Mouse (Mus musculus) limb, embryonic 12.5 days (tissue): Measurements from ENCODE around the gene Snrpc. TPM values are rescaled to one million over a fixed set of nuclear protein-coding genes. Genes with fewer than 3 reads are reported as not detected.

ENCODE experiments used
- ATAC-seq: fragments of 200-750 bp; cut with Nextera tagmentation; 2 replicates; pipeline ENCODE4 v1.8.0; 2017; ENCODE audit warnings: low read depth, moderate TSS enrichment; ENCODE audit not compliant: insufficient number of reproducible peaks, insufficient read depth, low FRiP score, low TSS enrichment
- H3K27ac ChIP-seq: fragments of 300-500 bp; sonication (generic); 2 replicates; pipeline ENCODE4 v1.5.1; 2016; ENCODE audit warnings: mild to moderate bottlenecking, moderate library complexity
- H3K27me3 ChIP-seq: fragments of 300-500 bp; sonication (generic); 2 replicates; pipeline ENCODE4 v1.6.1; 2016; ENCODE audit warnings: mild to moderate bottlenecking, moderate library complexity
- H3K36me3 ChIP-seq: fragments of 300-500 bp; sonication (generic); 2 replicates; pipeline ENCODE4 v1.6.1; 2016; ENCODE audit warnings: mild to moderate bottlenecking, moderate library complexity
- H3K4me1 ChIP-seq: fragments of 300-500 bp; sonication (generic); replicated peaks from 2 replicates; pipeline ENCODE4 v1.6.1; 2016
- H3K4me2 ChIP-seq: fragments of 300-500 bp; sonication (generic); 2 replicates; pipeline ENCODE4 v1.6.1; 2016; ENCODE audit warnings: mild to moderate bottlenecking, moderate library complexity
- H3K4me3 ChIP-seq: fragments of 300-500 bp; sonication (generic); replicated peaks from 2 replicates; pipeline ENCODE4 v1.5.1; 2016; ENCODE audit warnings: mild to moderate bottlenecking
- H3K9ac ChIP-seq: fragments of 300-500 bp; sonication (generic); replicated peaks from 2 replicates; pipeline ENCODE4 v1.6.1; 2016; ENCODE audit warnings: mild to moderate bottlenecking, moderate library complexity
- H3K9me3 ChIP-seq: fragments of 300-500 bp; sonication (generic); 2 replicates; pipeline ENCODE4 v1.6.1; 2016; ENCODE audit warnings: mild to moderate bottlenecking, moderate library complexity
- WGBS: fragments of 180-500 bp; shearing (Covaris S2); methylation state at CpG from one replicate; pipeline ENCODE4 v1.1.7; 2016; 5-methylcytosine and 5-hydroxymethylcytosine counted together
- polyA plus RNA-seq: library from polyadenylated mRNA; unstranded; fragments of >200 nt; fragmentation: Nextera tagmentation; extraction: Ambion mirVana; gene quantifications from 2 replicates; pipeline ENCODE4 v1.2.1, GENCODE M21; 2016

The Snrpc gene
- polyA plus RNA-seq, 1 experiment from 2014 or later, result 379 TPM

DNA sequence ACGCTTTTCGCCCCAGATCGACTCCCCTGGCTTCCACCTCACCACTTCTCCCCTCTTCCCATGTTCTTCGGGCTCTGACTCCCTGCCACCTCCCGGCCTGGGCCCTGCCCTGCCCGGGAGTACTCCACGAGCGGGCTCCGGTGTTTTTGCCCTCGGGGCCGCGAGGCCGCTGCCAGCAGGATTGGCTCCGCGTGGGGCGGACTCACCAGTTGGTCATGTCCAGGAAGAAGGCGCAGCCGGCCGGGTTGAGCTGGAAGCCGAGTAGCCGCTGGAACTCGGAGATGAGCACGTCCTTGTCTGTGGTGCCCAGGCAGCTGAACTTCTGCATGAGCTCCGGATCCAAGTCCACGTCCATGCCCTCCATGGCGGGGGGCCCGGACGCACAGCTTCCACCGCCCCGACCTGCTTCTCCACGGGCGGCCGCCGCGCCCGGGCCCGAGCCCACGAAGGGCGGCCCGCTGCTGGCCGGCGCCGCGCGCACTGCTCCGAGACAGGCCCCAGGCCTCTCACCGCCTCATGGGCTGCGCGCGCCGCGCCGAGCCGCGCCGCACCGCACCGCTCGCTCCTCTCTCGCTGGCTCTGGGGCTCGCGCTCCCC is 17.9 kb upstream of the Snrpc start:
- Histone ChIP-seq H3K4me1 (peaks cover 23% of the 10 kb centered on the region), H3K4me3 (peak overlapping the region; percentile 100), H3K9me3 (no peaks in the 10 kb centered on the region), H3K9ac (peak overlapping the region; percentile 95), H3K36me3 (no peaks in the 10 kb centered on the region), H3K27ac (peak overlapping the region; percentile 83), H3K4me2 (peak overlapping the region; percentile 87), H3K27me3 (no peaks in the 10 kb centered on the region)
- ATAC-seq, result peak; percentile 83
- WGBS, result under 1% methylated on average over 50 of the region's 62 CpGs

DNA sequence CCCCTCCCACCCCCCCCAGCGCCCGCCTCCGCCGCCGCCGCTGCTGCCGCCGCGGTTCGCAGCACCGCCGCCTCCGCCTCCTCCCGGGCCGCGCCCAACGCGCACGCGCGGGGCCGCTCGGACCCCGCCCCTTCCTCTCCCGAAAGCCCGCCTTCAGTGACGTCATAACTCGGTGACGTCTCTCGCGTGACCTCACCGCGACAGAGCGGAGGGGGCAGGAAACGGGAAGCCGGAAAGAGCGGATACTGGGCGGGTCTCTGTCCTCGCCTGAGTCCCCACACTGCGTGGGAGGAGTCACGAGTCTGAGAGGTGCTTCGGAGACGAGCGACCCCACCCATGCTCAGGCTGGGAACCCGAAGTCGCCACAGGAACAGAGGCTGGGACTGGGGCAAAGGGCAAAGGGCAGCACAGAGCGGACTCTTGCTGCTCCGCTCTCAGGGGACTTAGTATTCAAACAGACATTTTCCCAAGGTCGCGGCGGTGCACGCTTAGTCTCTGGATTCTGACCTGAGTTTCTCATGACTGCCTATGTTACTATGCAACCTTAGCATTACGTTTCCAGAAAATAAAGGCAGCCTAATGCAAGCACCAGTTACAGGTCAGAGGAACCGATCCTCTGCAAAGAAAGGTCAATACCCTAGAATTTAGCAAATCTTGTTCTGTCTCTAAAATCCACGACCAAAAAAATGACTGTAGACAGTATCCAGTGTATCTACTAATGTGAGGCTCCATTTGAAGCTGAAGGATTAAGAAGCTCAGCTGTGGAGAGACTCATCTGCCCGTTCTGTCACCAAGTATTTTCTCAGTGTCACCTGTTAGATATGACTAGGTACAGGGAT is 17.2 kb upstream of the Snrpc start, which contains the start of gene D17Wsu92e:
Gene D17Wsu92e, minus strand, starts transcription at position 81 of the 839 bp plus-strand sequence.
- Histone ChIP-seq H3K4me2 (peak within 1 kb of the TSS; percentile 87), H3K4me3 (peak within 1 kb of the TSS; percentile 100), H3K4me1 (peaks cover 27% of the 10 kb centered on the region), H3K27me3 (no peaks in the 10 kb centered on the region), H3K9me3 (no peaks in the 10 kb centered on the region), H3K27ac (peak within 1 kb of the TSS; percentile 83), H3K9ac (peak within 1 kb of the TSS; percentile 95), H3K36me3 (no peaks in the 10 kb centered on the region)
- ATAC-seq, result peak; percentile 97
- 2% methylated on average over 47 of the region's 56 CpGs for WGBS

DNA sequence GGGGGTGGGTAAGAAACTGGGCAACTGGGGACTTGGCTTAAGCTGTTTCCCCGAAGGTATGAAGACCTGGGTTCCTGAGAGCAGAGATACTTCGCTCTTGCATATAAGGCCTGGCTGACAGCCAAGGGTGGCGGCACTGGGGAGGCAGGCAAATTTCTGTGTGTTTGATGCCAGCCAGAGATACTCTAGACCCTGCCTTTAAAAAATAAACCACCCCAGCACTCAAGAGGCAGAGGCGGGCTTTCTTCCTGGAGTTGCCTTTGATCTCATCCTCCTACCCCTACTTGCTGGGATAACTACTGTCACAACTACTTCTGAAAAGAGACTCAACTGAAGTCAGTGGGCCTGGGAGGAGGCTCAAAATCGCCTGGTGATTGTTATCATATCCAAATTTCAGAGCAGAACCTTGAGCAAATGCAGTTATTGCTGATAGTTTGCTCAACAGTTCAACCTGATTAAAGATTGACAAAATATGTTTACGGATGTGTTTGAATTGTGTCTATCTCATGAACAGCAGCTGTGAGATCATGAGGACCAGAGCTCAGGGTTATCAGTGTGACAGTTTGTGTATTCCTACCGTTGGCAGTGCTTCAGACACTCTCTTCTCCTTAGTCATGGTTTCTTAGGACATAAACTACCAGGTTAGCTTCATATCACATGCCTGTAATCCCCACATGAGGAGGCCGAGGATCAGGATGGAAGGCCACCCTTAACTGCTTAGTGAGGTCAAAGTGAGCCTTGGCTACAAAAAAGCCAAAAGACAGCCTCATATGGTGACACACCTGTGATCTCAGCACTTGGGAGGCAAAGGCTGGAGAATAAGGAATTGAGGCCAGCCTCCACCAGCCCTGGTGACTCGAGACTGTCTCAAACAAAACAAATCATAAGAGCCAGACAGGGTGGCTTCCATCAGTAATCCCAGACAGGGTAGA is 16.3 kb upstream of the Snrpc start:
- no peak overlapping the region for H3K27ac ChIP-seq
- ATAC-seq, result no peak
- H3K9me3 ChIP-seq, result no peaks in the 10 kb centered on the region
- H3K27me3 ChIP-seq, result no peaks in the 10 kb centered on the region
- 62% methylated on average over 9 of the region's 9 CpGs for WGBS
- H3K9ac ChIP-seq, result peak overlapping the region; percentile 95
- no peaks in the 10 kb centered on the region for H3K36me3 ChIP-seq
- H3K4me1 ChIP-seq, result peaks cover 36% of the 10 kb centered on the region
- H3K4me2 ChIP-seq, result peak overlapping the region; percentile 87
- peak overlapping the region; percentile 100; the same call in 1 of the 2 replicates for H3K4me3 ChIP-seq

DNA sequence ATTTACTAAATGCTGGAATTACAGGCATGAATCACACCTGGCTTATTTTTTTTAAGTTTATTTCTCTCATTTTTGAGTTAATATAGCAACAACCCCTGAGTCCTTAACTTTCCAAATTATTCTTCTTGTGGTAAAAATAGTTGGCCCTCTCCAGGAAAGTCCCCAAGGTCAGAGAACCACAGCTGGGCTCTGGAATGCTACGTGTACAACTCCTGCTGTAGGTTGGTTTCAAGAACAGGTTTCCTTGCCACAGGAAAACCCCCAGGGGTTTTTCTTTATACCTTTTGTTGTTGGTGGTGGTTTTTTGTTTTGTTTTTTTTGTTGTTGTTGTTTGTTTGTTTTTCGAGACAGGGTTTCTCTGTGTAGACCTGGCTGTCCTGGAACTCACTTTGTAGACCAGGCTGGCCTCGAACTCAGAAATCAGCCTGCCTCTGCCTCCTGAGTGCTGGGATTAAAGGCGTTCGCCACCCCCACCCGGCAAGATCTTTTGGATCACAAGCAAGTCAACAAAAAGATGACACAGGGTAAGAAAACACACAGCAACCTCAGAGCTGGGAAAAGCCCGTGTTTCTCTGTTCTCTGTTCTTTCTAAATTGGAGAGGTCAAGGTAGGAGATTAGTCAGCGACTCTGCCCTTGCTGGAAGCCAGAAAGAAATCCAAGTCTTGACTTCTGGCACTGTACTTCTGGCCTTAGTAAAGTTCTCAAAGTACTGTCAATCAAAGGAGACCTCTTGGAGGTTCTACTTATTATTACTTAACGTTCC is 14.6 kb upstream of the Snrpc start:
- 85% methylated on average over 9 of the region's 9 CpGs for WGBS
- no peak overlapping the region for H3K9ac ChIP-seq

DNA sequence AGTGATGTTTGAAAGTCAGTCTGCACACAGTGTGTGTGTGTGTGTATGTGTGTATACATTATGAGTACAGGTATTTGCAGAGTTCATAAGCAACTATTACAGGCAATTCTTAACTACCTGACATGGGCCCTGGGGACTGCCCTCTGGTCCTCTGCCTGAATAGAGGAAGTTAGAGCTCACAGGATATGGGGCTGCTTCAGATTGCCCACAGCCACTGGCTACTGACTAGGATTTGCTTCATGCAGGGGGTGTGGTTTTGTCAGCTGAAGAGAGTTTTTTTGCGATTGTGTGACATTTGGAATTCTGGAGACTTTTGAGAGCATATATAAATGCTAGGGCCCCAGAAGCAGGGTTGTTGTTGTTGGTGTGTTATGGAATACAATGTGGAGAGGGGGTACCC is 13.0 kb upstream of the Snrpc start:
- no peak for ATAC-seq
- Histone ChIP-seq H3K9me3 (no peaks in the 10 kb centered on the region), H3K4me1 (peaks cover 21% of the 10 kb centered on the region), H3K4me2 (no peak overlapping the region), H3K36me3 (no peaks in the 10 kb centered on the region), H3K27ac (no peak overlapping the region), H3K9ac (no peak overlapping the region), H3K27me3 (no peaks in the 10 kb centered on the region), H3K4me3 (no peak overlapping the region)
- 73% methylated on average over 1 of the region's 1 CpGs for WGBS

More for the DNA sequence above, 14.6 kb upstream of the Snrpc start:
- H3K27ac ChIP-seq, result no peak overlapping the region
- no peak overlapping the region for H3K4me3 ChIP-seq
- ATAC-seq, result no peak
- H3K9me3 ChIP-seq, result no peaks in the 10 kb centered on the region
- no peaks in the 10 kb centered on the region for H3K27me3 ChIP-seq
- no peaks in the 10 kb centered on the region for H3K36me3 ChIP-seq
- H3K4me1 ChIP-seq, result peaks cover 33% of the 10 kb centered on the region
- H3K4me2 ChIP-seq, result no peak overlapping the region

DNA sequence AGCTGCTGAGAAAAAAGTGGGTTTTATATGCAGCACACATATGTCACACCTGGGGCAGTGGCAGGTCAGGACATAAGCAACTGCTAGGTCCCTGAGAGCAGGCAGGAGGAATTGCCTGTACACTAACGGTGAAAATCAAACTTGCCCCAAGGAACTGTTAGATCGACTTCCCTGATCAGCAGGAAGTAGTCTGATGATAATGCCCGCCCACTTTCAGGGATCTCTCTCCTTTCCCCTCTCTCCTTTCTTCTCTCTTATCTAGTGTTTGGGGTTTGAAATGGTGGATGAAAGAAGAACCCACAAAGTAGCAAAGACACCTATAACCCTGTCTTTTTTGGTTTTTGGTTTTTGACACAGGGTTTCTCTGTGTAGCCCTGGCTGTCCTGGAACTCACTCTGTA is 12.4 kb upstream of the Snrpc start:
- Histone ChIP-seq H3K9me3 (no peaks in the 10 kb centered on the region), H3K4me2 (peak overlapping the region; percentile 61), H3K9ac (no peak overlapping the region), H3K27me3 (no peaks in the 10 kb centered on the region), H3K27ac (no peak overlapping the region), H3K36me3 (no peaks in the 10 kb centered on the region), H3K4me3 (no peak overlapping the region), H3K4me1 (peaks cover 21% of the 10 kb centered on the region)
- ATAC-seq, result no peak
- WGBS, result 36% methylated on average over 3 of the region's 3 CpGs

DNA sequence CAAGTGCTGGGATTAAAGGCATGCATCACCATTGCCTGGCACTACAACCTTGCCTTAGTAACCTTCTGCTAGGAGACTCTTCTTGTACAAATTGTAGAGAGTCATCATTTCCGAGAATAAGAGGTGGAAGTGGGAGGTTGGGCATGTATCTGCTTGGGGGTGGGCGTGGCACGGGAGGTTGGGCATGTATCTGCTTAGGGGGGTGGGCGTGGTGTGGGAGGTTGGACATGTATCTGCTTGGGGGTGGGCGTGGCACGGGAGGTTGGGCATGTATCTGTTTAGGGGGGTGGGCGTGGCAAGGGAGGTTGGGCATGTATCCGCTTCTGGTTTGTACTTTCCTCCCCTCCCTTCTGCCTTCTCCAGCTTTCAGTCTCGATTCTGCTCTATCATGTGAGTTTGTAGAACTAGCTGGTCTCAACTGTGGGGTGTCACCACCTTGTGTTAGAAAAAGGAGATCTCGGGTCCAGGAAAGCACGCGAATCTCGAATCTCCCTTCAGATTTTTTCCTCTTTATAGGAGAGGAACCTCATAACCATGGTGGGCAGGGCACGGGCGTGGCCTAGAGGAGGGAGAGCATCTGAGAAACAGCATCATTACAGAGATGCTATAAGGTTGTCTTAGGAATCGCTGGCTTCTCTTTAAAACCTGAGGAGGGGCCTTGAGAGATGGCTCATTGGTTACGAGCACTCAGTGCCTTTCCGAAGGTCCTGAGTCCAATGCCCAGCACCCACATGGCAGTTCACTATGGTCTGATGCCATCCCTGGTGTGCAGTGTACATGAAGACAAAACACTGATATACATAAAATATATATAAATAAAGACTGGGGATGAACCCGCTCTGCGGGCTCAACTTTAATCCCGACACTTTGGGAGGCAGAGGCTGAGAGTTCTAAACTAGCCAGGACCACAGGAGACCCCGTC is 11.7 kb upstream of the Snrpc start:
- 0 out of 2 replicates have a peak overlapping the region, but pooled peaks have one; percentile 35 for H3K27ac ChIP-seq
- H3K4me2 ChIP-seq, result peak overlapping the region; percentile 61
- WGBS, result 3% methylated on average over 22 of the region's 22 CpGs
- ATAC-seq, result no peak
- no peaks in the 10 kb centered on the region for H3K9me3 ChIP-seq
- H3K4me1 ChIP-seq, result peaks cover 17% of the 10 kb centered on the region
- H3K36me3 ChIP-seq, result no peaks in the 10 kb centered on the region
- H3K4me3 ChIP-seq, result peak overlapping the region; percentile 35
- H3K27me3 ChIP-seq, result no peaks in the 10 kb centered on the region
- 0 out of 2 replicates have a peak overlapping the region, but pooled peaks have one; percentile 23 for H3K9ac ChIP-seq

DNA sequence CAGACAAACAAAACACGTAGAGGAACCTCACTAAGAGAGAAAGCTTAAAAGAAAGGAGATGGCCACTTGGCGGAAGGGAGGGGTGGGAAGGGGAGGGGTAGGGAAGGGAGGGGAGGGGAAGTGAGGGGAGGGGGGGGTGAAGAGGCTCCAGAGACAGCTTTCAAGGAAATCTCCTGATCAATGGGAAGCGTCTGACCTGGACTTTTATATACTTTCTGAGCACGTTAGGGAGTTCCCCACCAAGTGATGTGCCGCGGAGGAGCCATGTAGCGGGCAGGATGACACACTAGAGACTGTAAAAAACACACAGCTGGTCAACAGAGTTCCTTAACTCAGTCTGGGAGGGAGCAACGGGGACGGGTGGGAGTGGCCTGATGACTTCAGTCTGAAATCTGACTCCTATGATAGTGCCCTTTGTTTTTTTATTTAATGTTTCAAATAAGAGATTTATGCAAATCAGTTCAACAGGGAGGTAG is 11.0 kb upstream of the Snrpc start:
- WGBS, result 0% methylated on average over 9 of the region's 9 CpGs
- no peaks in the 10 kb centered on the region for H3K27me3 ChIP-seq
- 0 out of 2 replicates have a peak overlapping the region, but pooled peaks have one; percentile 23 for H3K9ac ChIP-seq
- H3K9me3 ChIP-seq, result no peaks in the 10 kb centered on the region
- H3K27ac ChIP-seq, result no peak overlapping the region
- peak overlapping the region; percentile 35 for H3K4me3 ChIP-seq
- ATAC-seq, result no peak
- peak overlapping the region; percentile 61 for H3K4me2 ChIP-seq
- peaks cover 17% of the 10 kb centered on the region for H3K4me1 ChIP-seq
- no peaks in the 10 kb centered on the region for H3K36me3 ChIP-seq

DNA sequence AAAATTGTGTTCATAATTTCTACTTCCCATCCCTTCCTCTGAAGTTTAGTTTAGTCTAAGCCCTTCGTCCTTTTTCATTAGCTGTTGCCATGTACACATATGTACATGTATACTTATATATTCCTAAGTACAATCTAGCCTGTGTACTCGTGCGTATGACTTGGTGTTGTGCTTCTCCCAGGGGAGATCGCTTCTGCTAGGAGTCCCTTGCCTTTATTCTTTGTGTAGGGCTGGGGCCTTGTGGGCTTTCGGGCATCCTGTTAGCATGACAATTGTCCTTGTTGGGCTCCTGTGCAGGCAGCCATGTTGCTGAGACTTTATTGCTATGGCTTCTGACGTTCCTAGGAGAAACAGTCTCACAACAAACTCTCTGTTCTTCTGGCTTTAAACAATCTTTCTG is 10.4 kb upstream of the Snrpc start:
- Histone ChIP-seq H3K36me3 (no peaks in the 10 kb centered on the region), H3K4me2 (peak overlapping the region; percentile 61), H3K27me3 (no peaks in the 10 kb centered on the region), H3K27ac (no peak overlapping the region), H3K9me3 (no peaks in the 10 kb centered on the region), H3K4me3 (no peak overlapping the region), H3K4me1 (peaks cover 17% of the 10 kb centered on the region), H3K9ac (no peak overlapping the region)
- 38% methylated on average over 6 of the region's 6 CpGs for WGBS
- ATAC-seq, result no peak
